Mouse (Mus musculus) bone marrow, adult 2 months (tissue): ENCODE results near the gene Id1.

ENCODE experiments used
- CTCF ChIP-seq: fragments of 200-500 bp; IDR thresholded peaks from 2 replicates; pipeline ENCODE4 v1.5.1; 2011; ENCODE audit warnings: low read length, control low read depth; ENCODE audit not compliant: control insufficient read depth, insufficient read depth
- POLR2A ChIP-seq: fragments of 200-500 bp; IDR thresholded peaks from 2 replicates; pipeline ENCODE4 v1.6.1; 2011; ENCODE audit warnings: low read depth, mild to moderate bottlenecking, control low read depth, low read length, borderline replicate concordance; ENCODE audit not compliant: control insufficient read depth

DNA sequence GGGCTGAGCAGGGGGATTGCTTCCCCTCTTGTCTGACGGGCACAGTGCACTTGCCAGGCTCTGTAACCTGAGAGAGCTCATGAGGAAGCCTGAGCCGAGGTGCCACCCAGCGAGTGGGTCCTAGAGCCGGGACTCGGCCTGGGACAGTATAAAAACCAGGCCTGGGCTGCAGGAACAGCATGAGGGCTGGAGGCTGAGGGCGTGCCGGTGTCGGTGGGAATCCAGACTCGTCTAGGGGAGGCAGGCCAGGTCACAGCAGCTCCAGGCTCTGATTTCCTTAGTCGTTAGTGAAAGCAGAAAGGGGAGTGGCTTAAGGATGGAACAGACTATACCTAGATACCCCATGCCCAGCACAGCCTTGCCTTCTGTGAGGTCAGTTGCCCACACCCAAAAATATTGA lies 40.0 kb upstream of the Id1 start:
- TF ChIP-seq POLR2A (no peak), CTCF (no peak)
